Mouse (Mus musculus) thymus, adult 2 months (tissue): ENCODE data around the gene Vamp8.

Experiments
- CTCF ChIP-seq: fragments of 200-500 bp; IDR thresholded peaks from 2 replicates; pipeline ENCODE4 v1.5.1; 2012; ENCODE audit warnings: mild to moderate bottlenecking, control low read depth, low read length, moderate library complexity, borderline replicate concordance; ENCODE audit not compliant: control insufficient read depth, poor library complexity, insufficient read depth; ENCODE audit errors: extremely low read depth
- POLR2A ChIP-seq: fragments of 200-500 bp; IDR thresholded peaks from 2 replicates; pipeline ENCODE4 v1.6.1; 2012; ENCODE audit warnings: mild to moderate bottlenecking, low read length, control low read depth, moderate library complexity; ENCODE audit not compliant: control insufficient read depth, poor library complexity, insufficient read depth; ENCODE audit errors: extremely low read depth

- TF ChIP-seq POLR2A (no peak), CTCF (no peak)
Observed at GRCm38 (mm10) chr6:72428036-72428435, 37.5 kb upstream of the Vamp8 start.
